8 mouse cellular contexts compared by ENCODE assay signal in the genomic region with DNA sequence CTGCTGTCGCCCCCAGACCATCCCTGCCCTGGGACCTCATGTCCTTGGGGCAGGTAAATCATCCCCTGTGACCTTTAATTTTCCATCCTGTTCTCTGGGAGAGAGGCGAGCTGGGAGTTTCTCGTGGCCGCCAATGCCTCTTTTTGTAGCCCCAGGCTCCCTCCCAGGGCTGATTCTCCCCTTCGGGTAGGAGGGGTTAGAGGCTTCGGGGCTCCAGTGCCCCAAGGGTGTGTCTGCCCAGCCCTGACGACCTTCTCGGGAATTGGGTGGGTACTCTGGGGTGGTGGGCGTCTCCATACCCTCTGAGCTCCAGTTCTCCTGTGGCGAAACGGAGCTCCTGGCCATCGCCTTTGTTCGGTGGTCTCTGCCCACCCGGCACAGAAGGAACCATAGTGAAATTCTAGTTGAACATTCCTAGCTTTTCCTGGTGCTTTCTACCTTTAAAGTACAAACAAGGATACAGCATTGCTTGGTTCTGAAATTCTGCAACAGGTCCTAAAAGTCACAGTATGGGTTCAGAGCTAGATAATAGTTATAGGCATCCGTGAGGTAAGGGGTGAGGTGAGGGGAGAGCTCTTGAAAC. TPM values are rescaled to one million over a fixed set of nuclear protein-coding genes. Genes with fewer than 3 reads are reported as not detected.
A peak's percentile ranks its signal among the peaks of the same experiment; 100 is the strongest.
DNase-seq lines count a peak whose midpoint lies in the region; ATAC-seq and TF ChIP-seq lines count a peak whose summit lies in the region.

No protein-coding gene starts in this region.

- in situ Hi-C loops in CH12.LX (cut with MboI; ENCODE audit: low pct_ligation_motif_present, low pct_unique_long_range_greater_than_20kb, low sequenced_read_pairs) = no loop called here

- no peak overlapping the region for H3K9ac ChIP-seq in CH12.LX (ENCODE audit: insufficient read depth, low read depth)
- H3K9ac ChIP-seq in forebrain, embryonic 14.5 days (ENCODE audit: low read length) = peak overlapping the region; percentile 85
- peak overlapping the region; percentile 5 for H3K9ac ChIP-seq in liver, embryonic 14.5 days (replicated peaks)

- TF ChIP-seq EP300 in CH12.LX (IDR thresholded peaks at IDR 0.05; ENCODE audit: low read length) = no peak
- TF ChIP-seq EP300 in liver, embryonic 14.5 days (IDR thresholded peaks at IDR 0.05; ENCODE audit: low read depth) = no peak

- under 1% methylated on average over 15 of the region's 15 CpGs for WGBS in heart, embryonic 10.5 days
- WGBS in forebrain, embryonic 14.5 days = under 1% methylated on average over 15 of the region's 15 CpGs
- 2% methylated on average over 15 of the region's 15 CpGs for WGBS in liver, embryonic 14.5 days (ENCODE audit: insufficient replicate concordance)

- H3K4me2 ChIP-seq in CH12.LX (ENCODE audit: insufficient read depth, low read depth, poor library complexity, severe bottlenecking) = peak overlapping the region; percentile 79
- peak overlapping the region; percentile 91 for H3K4me2 ChIP-seq in forebrain, embryonic 14.5 days (ENCODE audit: low read length)
- H3K4me2 ChIP-seq in liver, embryonic 14.5 days (ENCODE audit: low read depth) = peak overlapping the region; percentile 72

- TF ChIP-seq POLR2A in CH12.LX (IDR thresholded peaks at IDR 0.05; ENCODE audit: low read depth, low read length) = no peak

- no peaks in the 10 kb centered on the region for H3K79me2 ChIP-seq in CH12.LX (replicated peaks; ENCODE audit: control insufficient read depth, extremely low read depth, insufficient read depth, poor library complexity, severe bottlenecking)

- ATAC-seq in forebrain, embryonic 14.5 days = no peak
- ATAC-seq in liver, embryonic 14.5 days (ENCODE audit: insufficient read depth) = peak; percentile 43; the same call in 1 of the 2 replicates

- dilution Hi-C loops in CH12.LX (cut with MboI; ENCODE audit: extremely low pct_ligation_motif_present, extremely low pct_unique_long_range_greater_than_20kb, low sequenced_read_pairs) = no loop called here

- TF ChIP-seq RAD21 in CH12.LX (IDR thresholded peaks at IDR 0.05; ENCODE audit: low read depth, low read length) = no peak

- H3K27ac ChIP-seq in heart, embryonic 10.5 days = peak overlapping the region; percentile 97
- no peak overlapping the region for H3K27ac ChIP-seq in CH12.LX (ENCODE audit: insufficient read depth, low read depth)
- H3K27ac ChIP-seq in forebrain, embryonic 14.5 days (ENCODE audit: low read depth, low read length) = peak overlapping the region; percentile 67; the same call in 1 of the 2 replicates
- H3K27ac ChIP-seq in liver, embryonic 14.5 days = no peak overlapping the region

- no peaks in the 10 kb centered on the region for H3K27me3 ChIP-seq in heart, embryonic 10.5 days (ENCODE audit: insufficient read depth, poor library complexity, severe bottlenecking)
- no peaks in the 10 kb centered on the region for H3K27me3 ChIP-seq in CH12.LX (replicated peaks)
- H3K27me3 ChIP-seq in forebrain, embryonic 14.5 days (replicated peaks; ENCODE audit: control insufficient read depth, insufficient read depth, low read length) = no peaks in the 10 kb centered on the region
- H3K27me3 ChIP-seq in liver, embryonic 14.5 days (ENCODE audit: control insufficient read depth, insufficient read depth, low read length) = peaks cover 13% of the 10 kb centered on the region

- peaks cover 4% of the 10 kb centered on the region; the same call in 1 of the 2 replicates for H3K9me3 ChIP-seq in heart, embryonic 10.5 days
- H3K9me3 ChIP-seq in CH12.LX (replicated peaks; ENCODE audit: low read length) = peaks cover 5% of the 10 kb centered on the region
- H3K9me3 ChIP-seq in forebrain, embryonic 14.5 days (replicated peaks; ENCODE audit: control insufficient read depth, low read length) = no peaks in the 10 kb centered on the region
- no peaks in the 10 kb centered on the region for H3K9me3 ChIP-seq in liver, embryonic 14.5 days (ENCODE audit: control insufficient read depth, low read length)

- peak overlapping the region; percentile 83 for H3K4me3 ChIP-seq in heart, embryonic 10.5 days
- H3K4me3 ChIP-seq in CH12.LX (replicated peaks in 1 of 3; ENCODE audit: low read depth in 2 of 3, low read length in 2 of 3, poor library complexity in 1 of 3) = peak overlapping the region in 2 of 3 experiments; percentile 30 to 31
- peak overlapping the region; percentile 71 for H3K4me3 ChIP-seq in forebrain, embryonic 14.5 days (ENCODE audit: low read depth, low read length)
- peak overlapping the region; percentile 51 to 75 for H3K4me3 ChIP-seq in liver, embryonic 14.5 days (ENCODE audit: insufficient read depth in 1 of 2, low read depth in 2 of 2, low read length in 2 of 2)

- H3K4me1 ChIP-seq in heart, embryonic 10.5 days = peaks cover 38% of the 10 kb centered on the region
- H3K4me1 ChIP-seq in CH12.LX (ENCODE audit: control insufficient read depth in 1 of 2, insufficient read depth in 2 of 2) = no peaks in the 10 kb centered on the region
- H3K4me1 ChIP-seq in forebrain, embryonic 14.5 days (ENCODE audit: control insufficient read depth, insufficient read depth, low read length) = peaks cover 24% of the 10 kb centered on the region; the same call in 1 of the 2 replicates
- peaks cover 2 to 12% of the 10 kb centered on the region in 2 experiments; a peak in 3 of 4 replicates for H3K4me1 ChIP-seq in liver, embryonic 14.5 days (replicated peaks; ENCODE audit: control insufficient read depth in 2 of 2, insufficient read depth in 2 of 2, low read length in 1 of 2)

- peak; percentile 84 for DNase-seq in heart, embryonic 10.5 days (ENCODE audit: low spot score)
- DNase-seq in heart, postnatal 4 days = no peak
- DNase-seq in CH12.LX (ENCODE audit: extremely low read depth) = no peak
- DNase-seq in forebrain, embryonic 14.5 days (ENCODE audit: low spot score) = peak; percentile 44
- DNase-seq in liver, embryonic 14.5 days (ENCODE audit: low read depth in 3 of 3, low spot score in 3 of 3) = no peak
- no peak for DNase-seq in urinary bladder, postnatal 14 days (ENCODE audit: low spot score)
- no peak for DNase-seq in urinary bladder, postnatal 25 days (ENCODE audit: low spot score)
- DNase-seq in right cerebral cortex, postnatal 14 days = no peak

- peaks cover 5% of the 10 kb centered on the region; the same call in 1 of the 2 replicates for H3K36me3 ChIP-seq in heart, embryonic 10.5 days
- no peaks in the 10 kb centered on the region for H3K36me3 ChIP-seq in CH12.LX (replicated peaks in 1 of 2; ENCODE audit: control insufficient read depth in 1 of 2, insufficient read depth in 1 of 2, low read length in 1 of 2)
- no peaks in the 10 kb centered on the region for H3K36me3 ChIP-seq in forebrain, embryonic 14.5 days (ENCODE audit: control insufficient read depth, insufficient read depth, low read length)
- H3K36me3 ChIP-seq in liver, embryonic 14.5 days (replicated peaks; ENCODE audit: control insufficient read depth, insufficient read depth, low read depth) = no peaks in the 10 kb centered on the region

- no peak for TF ChIP-seq CTCF in CH12.LX (conservative IDR thresholded peaks at IDR 0.05 in 1 of 2, IDR thresholded peaks at IDR 0.05 in 1 of 2; ENCODE audit: low read depth in 2 of 2, low read length in 2 of 2)
- TF ChIP-seq CTCF in liver, embryonic 14.5 days (IDR thresholded peaks at IDR 0.05; ENCODE audit: low read depth) = no peak

TF ChIP-seq in CH12.LX, 34 proteins besides CTCF, POLR2A, EP300 and RAD21:
- TF ChIP-seq JUND (conservative IDR thresholded peaks at IDR 0.05; ENCODE audit: low read depth, low read length) = no peak
- TF ChIP-seq JUN (IDR thresholded peaks at IDR 0.05; ENCODE audit: insufficient read depth, low read depth, low read length) = no peak
- TF ChIP-seq SMC3 (IDR thresholded peaks at IDR 0.05; ENCODE audit: low read depth, low read length) = no peak
- no peak for TF ChIP-seq USF1 (IDR thresholded peaks at IDR 0.05; ENCODE audit: low read depth, low read length)
- TF ChIP-seq MXI1 (IDR thresholded peaks at IDR 0.05; ENCODE audit: low read depth, low read length) = no peak

RNA-seq across cellular contexts. Expression of a gene that starts 0.9 kb away (rescaled TPM):
- 400 and 430 TPM in 2 replicates for polyA plus RNA-seq in heart, embryonic 10.5 days (2016; fragmentation: Nextera tagmentation; extraction: Ambion mirVana)
- 100 to 1,000 TPM; 267 to 274 TPM for total RNA-seq in heart, postnatal 4 days (2021)
- 0.92 and 1.3 TPM in 2 replicates for total RNA-seq in CH12.LX (2012; rRNA removed)
- 0.82 and 1.2 TPM in 2 replicates for total RNA-seq in CH12.LX (2014; rRNA removed)
- 0.87 and 1.3 TPM in 2 replicates for polyA plus RNA-seq in CH12.LX (2012; ENCODE audit: insufficient read length, low read depth)
- 181 and 218 TPM in 2 replicates for polyA plus RNA-seq in forebrain, embryonic 14.5 days (2014; fragmentation: Nextera tagmentation; extraction: Ambion mirVana)
- 8.5 and 13.7 TPM in 2 replicates for polyA plus RNA-seq in liver, embryonic 14.5 days (2012; rRNA removed)
- polyA plus RNA-seq in liver, embryonic 14.5 days (2014; fragmentation: Nextera tagmentation; extraction: Ambion mirVana) = 14.8 and 15.1 TPM in 2 replicates

Comparison
In these comparisons a context has a peak if more than half of its experiments do, and no peak if none do; other contexts are left out.
1. DNase-seq: peak in heart, embryonic 10.5 days (single experiment) and forebrain, embryonic 14.5 days (single experiment); none in heart, postnatal 4 days (single experiment), CH12.LX (single experiment), liver, embryonic 14.5 days (0 of 3), urinary bladder, postnatal 14 days (single experiment), urinary bladder, postnatal 25 days (single experiment) and right cerebral cortex, postnatal 14 days (single experiment).
2. H3K27ac ChIP-seq: peak in heart, embryonic 10.5 days (single experiment) and forebrain, embryonic 14.5 days (single experiment); none in CH12.LX (single experiment) and liver, embryonic 14.5 days (single experiment).
3. H3K4me3 ChIP-seq: peak in every context shown above with its lines; median percentile 83 in heart, embryonic 10.5 days; 71 in forebrain, embryonic 14.5 days; 63 in liver, embryonic 14.5 days; 30 in CH12.LX.
4. RNA of a gene that starts 0.9 kb away (polyA plus RNA-seq): 400 to 430 TPM in heart, embryonic 10.5 days and 181 to 218 TPM in forebrain, embryonic 14.5 days; 8.5 to 15.1 TPM in liver, embryonic 14.5 days and 0.87 to 1.3 TPM in CH12.LX; every median in the first group is over 10 times any median in the second.
5. Peak in every context shown above with its lines, with median percentiles within 50 percentile points of each other: H3K4me2 ChIP-seq.